Mouse (Mus musculus): ENCODE data around the gene Larp4b. TPM values are rescaled to one million over a fixed set of nuclear protein-coding genes. Genes with fewer than 3 reads are reported as not detected.

The Larp4b gene
- polyA plus RNA-seq, 1 experiment, result 21.7 TPM

- DNase-seq (ENCODE audit: low spot score), result no peak
Observed at GRCm38 (mm10) chr13:9178270-9178669, 84.6 kb downstream of the Larp4b start.

GRCm38 (mm10) chr13:9178718-9179117 is 85.0 kb downstream of the Larp4b start:
- no peak for DNase-seq (ENCODE audit: low spot score)

GRCm38 (mm10) chr13:9180221-9180620 is 86.5 kb downstream of the Larp4b start:
- no peak for DNase-seq (ENCODE audit: low spot score)

- no peak for DNase-seq (ENCODE audit: low spot score)
Observed at GRCm38 (mm10) chr13:9181106-9181505, 87.4 kb downstream of the Larp4b start.

- DNase-seq (ENCODE audit: low spot score), result peak; percentile 59
Observed at GRCm38 (mm10) chr13:9181666-9182264, 88.1 kb downstream of the Larp4b start.

- DNase-seq (ENCODE audit: low spot score), result no peak
Observed at GRCm38 (mm10) chr13:9184281-9184680, 90.6 kb downstream of the Larp4b start.

- DNase-seq (ENCODE audit: low spot score), result no peak
Observed at GRCm38 (mm10) chr13:9184716-9185115, 91.0 kb downstream of the Larp4b start.

GRCm38 (mm10) chr13:9187156-9187555 is 93.5 kb downstream of the Larp4b start:
- no peak for DNase-seq (ENCODE audit: low spot score)

- DNase-seq (ENCODE audit: low spot score), result no peak
Observed at GRCm38 (mm10) chr13:9187566-9188530, 94.2 kb downstream of the Larp4b start.

GRCm38 (mm10) chr13:9189481-9189880 is 95.8 kb downstream of the Larp4b start:
- DNase-seq (ENCODE audit: low spot score), result no peak

- no peak for DNase-seq (ENCODE audit: low spot score)
Observed at GRCm38 (mm10) chr13:9191172-9192140, 97.8 kb downstream of the Larp4b start.

GRCm38 (mm10) chr13:9192797-9193330 is 99.2 kb downstream of the Larp4b start:
- DNase-seq (ENCODE audit: low spot score), result no peak

- no peak for DNase-seq (ENCODE audit: low spot score)
Observed at GRCm38 (mm10) chr13:9194656-9195055, 101.0 kb downstream of the Larp4b start.

- no peak for DNase-seq (ENCODE audit: low spot score)
Observed at GRCm38 (mm10) chr13:9195565-9195964, 101.9 kb downstream of the Larp4b start.

GRCm38 (mm10) chr13:9198106-9198505 is 104.4 kb downstream of the Larp4b start:
- no peak for DNase-seq (ENCODE audit: low spot score)

- no peak for DNase-seq (ENCODE audit: low spot score)
Observed at GRCm38 (mm10) chr13:9198728-9199464, 105.2 kb downstream of the Larp4b start.

GRCm38 (mm10) chr13:9199465-9199844 is 105.8 kb downstream of the Larp4b start:
- no peak for DNase-seq (ENCODE audit: low spot score)

- DNase-seq (ENCODE audit: low spot score), result no peak
Observed at GRCm38 (mm10) chr13:9222761-9223405, 129.2 kb downstream of the Larp4b start.

All from urinary bladder, adult 2 months (tissue).